Mouse (Mus musculus) neural tube, embryonic 11.5 days (tissue): ENCODE results near the gene Syce3. TPM values are rescaled to one million over a fixed set of nuclear protein-coding genes. Genes with fewer than 3 reads are reported as not detected.

Experiments used
- ATAC-seq: fragments of 200-750 bp; cut with Nextera tagmentation; 2 replicates; pipeline ENCODE4 v1.8.0; 2017; ENCODE audit warnings: moderate number of reproducible peaks, mild to moderate bottlenecking, moderate TSS enrichment, moderate library complexity; ENCODE audit not compliant: insufficient read depth, low FRiP score, low TSS enrichment
- DNase-seq: peaks from one replicate; pipeline ENCODE4 v3.0.0-alpha.2; 2015; ENCODE audit warnings: low spot score
- H3K27ac ChIP-seq: fragments of 300-500 bp; sonication (generic); 2 replicates; pipeline ENCODE4 v1.5.1; 2014; ENCODE audit warnings: low read depth, mild to moderate bottlenecking, low read length
- H3K27me3 ChIP-seq: fragments of 300-500 bp; sonication (generic); 2 replicates; pipeline ENCODE4 v1.6.1; 2014; ENCODE audit warnings: mild to moderate bottlenecking, low read length, mixed read lengths; ENCODE audit not compliant: control insufficient read depth, insufficient read depth
- H3K36me3 ChIP-seq: fragments of 300-500 bp; sonication (generic); 2 replicates; pipeline ENCODE4 v1.6.1; 2014; ENCODE audit warnings: mild to moderate bottlenecking, low read length, moderate library complexity, mixed read lengths; ENCODE audit not compliant: control insufficient read depth, insufficient read depth
- H3K4me1 ChIP-seq: fragments of 300-500 bp; sonication (generic); 2 replicates; pipeline ENCODE4 v1.6.1; 2014; ENCODE audit warnings: low read length, mixed read lengths; ENCODE audit not compliant: control insufficient read depth, insufficient read depth
- H3K4me2 ChIP-seq: fragments of 300-500 bp; sonication (generic); 2 replicates; pipeline ENCODE4 v1.6.1; 2014; ENCODE audit warnings: low read depth, mild to moderate bottlenecking, moderate library complexity
- H3K4me3 ChIP-seq: fragments of 300-500 bp; sonication (generic); 2 replicates; pipeline ENCODE4 v1.5.1; 2014; ENCODE audit warnings: low read depth, low read length
- H3K9ac ChIP-seq: fragments of 300-500 bp; sonication (generic); 2 replicates; pipeline ENCODE4 v1.6.1; 2014; ENCODE audit warnings: mild to moderate bottlenecking, low read length
- H3K9me3 ChIP-seq: fragments of 300-500 bp; sonication (generic); 2 replicates; pipeline ENCODE4 v1.6.1; 2016; ENCODE audit warnings: low read length; ENCODE audit not compliant: control insufficient read depth
- WGBS: fragments of 180-500 bp; shearing (Covaris S2); extraction: QIAGEN DNeasy Blood & Tissue Kit; methylation state at CpG from one replicate; pipeline ENCODE4 v1.1.7; 2014; 5-methylcytosine and 5-hydroxymethylcytosine counted together
- polyA plus RNA-seq: library from polyadenylated mRNA; unstranded; fragments of >200 nt; fragmentation: Nextera tagmentation; extraction: Ambion mirVana; gene quantifications from 2 replicates; pipeline ENCODE4 v1.2.1, GENCODE M21; 2014

Syce3 gene
- polyA plus RNA-seq, 1 experiment from 2014 or later: not detected

GRCm38 (mm10) chr15:89372536-89372935, 37.8 kb downstream of the Syce3 start:
- no peaks in the 10 kb centered on the region for H3K9me3 ChIP-seq
- peaks cover 34% of the 10 kb centered on the region for H3K36me3 ChIP-seq
- no peak for ATAC-seq
- H3K9ac ChIP-seq: no peak overlapping the region
- no peak overlapping the region for H3K27ac ChIP-seq
- H3K4me3 ChIP-seq: peak overlapping the region; percentile 63; the same call in 1 of the 2 replicates
- 86% methylated on average over 7 of the region's 7 CpGs for WGBS
- H3K4me1 ChIP-seq: 0 out of 2 replicates have a peak, but pooled peaks cover 6% of the 10 kb centered on the region
- H3K4me2 ChIP-seq: peak overlapping the region; percentile 71; the same call in 1 of the 2 replicates
- H3K27me3 ChIP-seq: peaks cover 14% of the 10 kb centered on the region
- no peak for DNase-seq

- DNase-seq: no peak
- Histone ChIP-seq H3K9me3 (no peaks in the 10 kb centered on the region), H3K27me3 (peaks cover 10% of the 10 kb centered on the region), H3K4me1 (0 out of 2 replicates have a peak, but pooled peaks cover 6% of the 10 kb centered on the region), H3K27ac (no peak overlapping the region), H3K9ac (no peak overlapping the region), H3K4me3 (no peak overlapping the region), H3K36me3 (peaks cover 34% of the 10 kb centered on the region), H3K4me2 (no peak overlapping the region; the same call in 1 of the 2 replicates)
- 92% methylated on average over 13 of the region's 13 CpGs for WGBS
- no peak for ATAC-seq
Measured at GRCm38 (mm10) chr15:89372068-89372467, 38.2 kb downstream of the Syce3 start.

GRCm38 (mm10) chr15:89365141-89365551, 45.2 kb downstream of the Syce3 start:
- H3K36me3 ChIP-seq: peaks cover 37% of the 10 kb centered on the region
- ATAC-seq: no peak
- H3K4me3 ChIP-seq: no peak overlapping the region
- H3K27ac ChIP-seq: no peak overlapping the region
- no peaks in the 10 kb centered on the region for H3K9me3 ChIP-seq
- WGBS: 90% methylated on average over 4 of the region's 4 CpGs
- no peaks in the 10 kb centered on the region for H3K27me3 ChIP-seq
- H3K9ac ChIP-seq: no peak overlapping the region
- no peaks in the 10 kb centered on the region for H3K4me1 ChIP-seq
- DNase-seq: no peak
- no peak overlapping the region for H3K4me2 ChIP-seq

GRCm38 (mm10) chr15:89363051-89363450, 47.3 kb downstream of the Syce3 start:
- no peak for ATAC-seq
- Histone ChIP-seq H3K4me3 (no peak overlapping the region), H3K27ac (no peak overlapping the region), H3K4me2 (no peak overlapping the region), H3K9me3 (no peaks in the 10 kb centered on the region), H3K9ac (no peak overlapping the region), H3K4me1 (no peaks in the 10 kb centered on the region), H3K36me3 (peaks cover 22% of the 10 kb centered on the region), H3K27me3 (no peaks in the 10 kb centered on the region)
- DNase-seq: no peak
- WGBS: 90% methylated on average over 7 of the region's 7 CpGs

- no peak overlapping the region for H3K9ac ChIP-seq
- no peak for DNase-seq
- 92% methylated on average over 3 of the region's 3 CpGs for WGBS
Measured at GRCm38 (mm10) chr15:89358784-89359183, 51.5 kb downstream of the Syce3 start.

GRCm38 (mm10) chr15:89356372-89356771, 53.9 kb downstream of the Syce3 start:
- no peaks in the 10 kb centered on the region for H3K9me3 ChIP-seq
- H3K36me3 ChIP-seq: peaks cover 11% of the 10 kb centered on the region
- H3K9ac ChIP-seq: peak overlapping the region; percentile 80
- H3K4me1 ChIP-seq: peaks cover 13% of the 10 kb centered on the region
- H3K4me2 ChIP-seq: peak overlapping the region; percentile 45
- peak overlapping the region; percentile 74 for H3K4me3 ChIP-seq
- DNase-seq: peak; percentile 89
- peak; percentile 52; the same call in 1 of the 2 replicates for ATAC-seq
- under 1% methylated on average over 15 of the region's 15 CpGs for WGBS
- no peak overlapping the region for H3K27ac ChIP-seq
- no peaks in the 10 kb centered on the region for H3K27me3 ChIP-seq

More at GRCm38 (mm10) chr15:89358784-89359183, 51.5 kb downstream of the Syce3 start:
- Histone ChIP-seq H3K4me3 (no peak overlapping the region), H3K4me2 (no peak overlapping the region), H3K36me3 (peaks cover 10% of the 10 kb centered on the region), H3K4me1 (peaks cover 13% of the 10 kb centered on the region), H3K27me3 (no peaks in the 10 kb centered on the region), H3K27ac (no peak overlapping the region), H3K9me3 (no peaks in the 10 kb centered on the region)
- ATAC-seq: no peak

- Histone ChIP-seq H3K27ac (peak within 1 kb of the TSS; percentile 61; the same call in 1 of the 2 replicates), H3K27me3 (no peaks in the 10 kb centered on the region), H3K4me2 (peak within 1 kb of the TSS; percentile 73), H3K4me3 (peak within 1 kb of the TSS; percentile 74), H3K4me1 (peaks cover 13% of the 10 kb centered on the region), H3K36me3 (peaks cover 12% of the 10 kb centered on the region), H3K9me3 (no peaks in the 10 kb centered on the region), H3K9ac (peak within 1 kb of the TSS; percentile 80)
- WGBS: under 1% methylated on average over 64 of the region's 64 CpGs
- ATAC-seq: peak; percentile 86
- peak; percentile 98 for DNase-seq
Measured at GRCm38 (mm10) chr15:89355241-89356187, 54.8 kb downstream of the Syce3 start, which contains the start of the genes Lmf2 and Ncaph2. TSS of gene Lmf2 (minus strand) at chr15:89355659. TSS of gene Ncaph2 (plus strand) at chr15:89355719.

GRCm38 (mm10) chr15:89354455-89354854, 55.8 kb downstream of the Syce3 start:
- H3K4me2 ChIP-seq: peak overlapping the region; percentile 73
- no peaks in the 10 kb centered on the region for H3K9me3 ChIP-seq
- no peak overlapping the region for H3K27ac ChIP-seq
- H3K4me3 ChIP-seq: peak overlapping the region; percentile 74
- ATAC-seq (0 out of 2 replicates have a peak, but pooled peaks have one; percentile 5), DNase-seq (no peak)
- peaks cover 12% of the 10 kb centered on the region for H3K36me3 ChIP-seq
- H3K27me3 ChIP-seq: no peaks in the 10 kb centered on the region
- WGBS: 77% methylated on average over 7 of the region's 7 CpGs
- H3K4me1 ChIP-seq: peaks cover 13% of the 10 kb centered on the region
- H3K9ac ChIP-seq: peak overlapping the region; percentile 80
